In the genomic region with DNA sequence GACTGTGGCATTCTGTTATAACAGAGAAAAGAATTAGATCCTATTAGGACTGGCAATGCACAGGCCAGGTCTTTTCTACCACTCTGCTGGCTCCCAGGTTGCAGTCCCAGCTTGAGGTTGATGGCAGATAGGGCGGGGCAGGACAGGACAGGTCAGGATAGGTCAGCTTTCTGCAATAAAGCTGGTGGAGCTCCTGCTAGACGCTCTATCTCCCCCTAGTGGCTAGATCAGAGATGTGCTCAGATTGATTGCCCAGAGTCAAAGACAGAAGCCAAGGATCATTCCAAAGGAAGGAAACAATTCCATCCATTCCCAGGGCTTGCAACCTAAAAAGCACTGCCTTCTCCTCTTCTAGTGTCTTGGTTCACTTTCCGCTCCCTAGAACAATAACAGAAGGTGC, we compare ENCODE assay signal across 8 mouse cellular contexts. TPM values are rescaled to one million over a fixed set of nuclear protein-coding genes. Genes with fewer than 3 reads are reported as not detected.
DNase-seq lines count a peak whose midpoint lies in the region; ATAC-seq and TF ChIP-seq lines count a peak whose summit lies in the region.

No protein-coding gene starts in this region.

- no peak for TF ChIP-seq POLR2A in lung, adult 2 months (IDR thresholded peaks at IDR 0.05; ENCODE audit: borderline replicate concordance, extremely low read depth, low read depth, low read length)

- peaks cover 3% of the 10 kb centered on the region; the same call in 1 of the 2 replicates for H3K4me1 ChIP-seq in forebrain, embryonic 11.5 days (replicated peaks; ENCODE audit: control insufficient read depth, insufficient read depth, low read length)
- H3K4me1 ChIP-seq in forebrain, embryonic 12.5 days, result 0 out of 2 replicates have a peak, but pooled peaks cover 4% of the 10 kb centered on the region
- H3K4me1 ChIP-seq in lung, adult 2 months (ENCODE audit: control insufficient read depth, insufficient read depth, low read length), result no peaks in the 10 kb centered on the region

- DNase-seq in forebrain, embryonic 11.5 days (ENCODE audit: low spot score), result peak; percentile 58
- DNase-seq in right cerebral cortex, adult 18-20 months, result peak; percentile 14
- no peak for DNase-seq in right cerebral cortex, postnatal 14 days
- DNase-seq in cerebellum, adult 9-10 months, result peak; percentile 63
- peak; percentile 52 for DNase-seq in hindlimb bud, embryonic 11.5 days (ENCODE audit: extremely low spot score, low read depth, low spot score)
- DNase-seq in lung, adult 2 months, result no peak
- peak; percentile 39 for DNase-seq in testis, postnatal 10 days (ENCODE audit: low spot score)

- no peak overlapping the region for H3K27ac ChIP-seq in forebrain, embryonic 11.5 days (ENCODE audit: low read depth, low read length)
- no peak overlapping the region for H3K27ac ChIP-seq in forebrain, embryonic 12.5 days

- no peaks in the 10 kb centered on the region for H3K27me3 ChIP-seq in forebrain, embryonic 11.5 days (ENCODE audit: control insufficient read depth, insufficient read depth, low read length)
- no peaks in the 10 kb centered on the region for H3K27me3 ChIP-seq in forebrain, embryonic 12.5 days

- no peak overlapping the region for H3K9ac ChIP-seq in forebrain, embryonic 11.5 days (ENCODE audit: low read length)
- H3K9ac ChIP-seq in forebrain, embryonic 12.5 days, result no peak overlapping the region

- H3K4me3 ChIP-seq in forebrain, embryonic 11.5 days (ENCODE audit: low read depth, low read length), result no peak overlapping the region
- H3K4me3 ChIP-seq in forebrain, embryonic 12.5 days (replicated peaks), result no peak overlapping the region
- H3K4me3 ChIP-seq in lung, adult 2 months (replicated peaks; ENCODE audit: extremely low read depth, low read depth, low read length), result no peak overlapping the region

- no peaks in the 10 kb centered on the region for H3K36me3 ChIP-seq in forebrain, embryonic 11.5 days (ENCODE audit: control insufficient read depth, insufficient read depth, low read length)
- no peaks in the 10 kb centered on the region for H3K36me3 ChIP-seq in forebrain, embryonic 12.5 days (replicated peaks)

- ATAC-seq in forebrain, embryonic 11.5 days (replicated peaks; ENCODE audit: low FRiP score), result peak; percentile 32
- ATAC-seq in forebrain, embryonic 12.5 days (ENCODE audit: low FRiP score), result no peak

- peak; percentile 29; the same call in 1 of the 2 replicates for TF ChIP-seq CTCF in lung, adult 2 months (IDR thresholded peaks at IDR 0.05; ENCODE audit: insufficient read depth, low read length)

- WGBS in forebrain, embryonic 11.5 days, result 18% methylated on average over 3 of the region's 3 CpGs
- WGBS in forebrain, embryonic 12.5 days, result 22% methylated on average over 3 of the region's 3 CpGs
- 17% methylated on average over 3 of the region's 3 CpGs for WGBS in lung, adult 2 months

- H3K4me2 ChIP-seq in forebrain, embryonic 11.5 days (ENCODE audit: low read depth, low read length, severe bottlenecking), result no peak overlapping the region
- H3K4me2 ChIP-seq in forebrain, embryonic 12.5 days, result no peak overlapping the region

- H3K9me3 ChIP-seq in forebrain, embryonic 11.5 days (ENCODE audit: control insufficient read depth, low read length), result no peaks in the 10 kb centered on the region
- no peaks in the 10 kb centered on the region for H3K9me3 ChIP-seq in forebrain, embryonic 12.5 days

RNA-seq across cellular contexts. Expression of gene Isx, which starts 57.8 kb away (rescaled TPM):
- not detected in 2 replicates for polyA plus RNA-seq in forebrain, embryonic 11.5 days (2014; fragmentation: Nextera tagmentation; extraction: Ambion mirVana)
- not detected in 2 replicates for polyA plus RNA-seq in forebrain, embryonic 12.5 days (2016; fragmentation: Nextera tagmentation; extraction: Ambion mirVana)
- polyA plus RNA-seq in lung, adult 2 months (2012; rRNA removed), result not detected in 2 replicates

Comparison
In these comparisons a context has a peak if more than half of its experiments do, and no peak if none do; other contexts are left out.
1. DNase-seq: peak in forebrain, embryonic 11.5 days (single experiment), right cerebral cortex, adult 18-20 months (single experiment), cerebellum, adult 9-10 months (single experiment), hindlimb bud, embryonic 11.5 days (single experiment) and testis, postnatal 10 days (single experiment); none in right cerebral cortex, postnatal 14 days (single experiment) and lung, adult 2 months (single experiment).